Mouse (Mus musculus): ENCODE measurements at regions not wholly inside any gene's neighbourhood (a gene's known extent, or its start where the extent isn't known, plus 50 kb on each side); places are given as distances from the start of the nearest gene placed in this dataset.

DNA sequence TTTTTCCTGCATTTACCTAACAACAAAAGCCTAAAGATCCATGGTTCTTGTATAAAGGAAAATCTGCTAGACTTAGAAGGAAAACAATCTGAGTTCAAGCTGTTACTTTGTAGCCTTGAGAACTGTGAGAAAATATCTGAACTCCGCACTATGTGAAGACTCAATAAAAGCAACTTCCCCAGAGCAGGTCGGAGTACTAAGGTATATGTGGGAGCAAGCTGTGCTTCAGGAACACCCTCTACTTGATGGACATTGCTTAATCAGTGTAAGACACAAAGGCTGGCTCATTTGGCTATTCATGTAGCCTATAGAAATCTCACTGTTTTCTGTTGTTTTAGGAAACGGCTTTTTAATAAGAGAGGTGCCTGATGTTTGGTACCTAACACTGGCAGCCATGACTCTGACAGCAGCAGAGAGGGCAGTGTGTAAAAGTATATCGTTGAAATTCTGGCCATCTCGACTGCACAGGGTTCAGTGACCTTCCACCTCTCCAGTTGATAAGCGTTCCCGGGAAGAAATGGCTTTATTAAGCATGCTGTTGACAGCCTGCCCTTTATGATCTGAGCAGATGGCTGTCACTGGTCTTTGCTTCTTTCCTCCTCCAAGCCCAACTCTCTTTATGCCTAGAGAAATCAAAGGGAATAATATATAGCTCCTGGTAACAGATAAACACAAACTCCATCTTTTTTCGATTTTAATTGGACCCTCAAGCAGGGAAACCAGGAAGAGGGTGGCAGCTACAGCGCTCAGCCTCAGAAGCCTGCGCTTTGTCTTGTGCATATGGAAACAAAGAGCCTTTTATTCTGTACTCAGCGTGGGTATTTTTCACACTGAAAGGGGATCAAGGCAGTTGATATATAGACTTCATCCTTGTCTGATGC is 443.7 kb upstream of the Sel1l start:
- no peak for DNase-seq (ENCODE audit: low spot score in 2 of 2)

DNA sequence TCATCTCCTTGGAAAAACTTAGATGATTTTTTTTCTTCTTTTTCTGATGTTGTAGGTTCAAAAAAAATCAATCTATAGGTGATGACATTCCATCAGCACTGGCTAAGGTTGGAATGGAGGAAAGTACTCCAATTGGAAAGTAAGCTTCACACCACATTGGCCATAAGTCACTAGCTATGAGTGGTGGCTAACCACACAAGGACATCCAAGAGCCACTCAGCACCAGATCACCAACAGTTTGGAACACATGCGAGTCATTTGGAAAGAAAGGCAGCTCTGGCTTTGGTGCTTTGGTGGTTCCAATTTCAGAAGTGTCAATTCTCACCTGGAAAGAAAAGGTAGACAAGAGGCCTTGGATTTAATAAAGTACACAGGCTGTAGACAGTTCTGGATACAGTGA is 442.5 kb upstream of the Sel1l start:
- no peak for DNase-seq (ENCODE audit: low spot score in 2 of 2)

DNA sequence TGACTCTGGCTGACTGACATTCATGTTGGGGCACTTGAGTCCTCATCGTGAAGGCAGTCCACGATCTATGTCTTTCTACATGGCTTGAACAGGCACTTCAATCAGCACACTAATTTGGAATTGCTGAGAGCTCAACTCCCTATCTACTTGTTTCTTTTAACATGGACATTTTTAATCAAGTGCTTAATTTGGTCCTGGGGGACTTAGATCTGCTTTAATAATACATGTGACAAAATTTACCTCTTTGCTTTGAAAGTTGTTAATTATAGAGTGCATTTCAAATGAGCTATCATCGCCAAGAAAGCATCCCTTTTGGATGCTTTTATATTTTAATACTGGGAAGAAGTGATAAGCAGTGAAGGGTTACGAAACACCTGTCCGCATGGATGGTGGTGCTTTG is 436.6 kb upstream of the Sel1l start:
- DNase-seq (ENCODE audit: low spot score in 2 of 2) = no peak

DNA sequence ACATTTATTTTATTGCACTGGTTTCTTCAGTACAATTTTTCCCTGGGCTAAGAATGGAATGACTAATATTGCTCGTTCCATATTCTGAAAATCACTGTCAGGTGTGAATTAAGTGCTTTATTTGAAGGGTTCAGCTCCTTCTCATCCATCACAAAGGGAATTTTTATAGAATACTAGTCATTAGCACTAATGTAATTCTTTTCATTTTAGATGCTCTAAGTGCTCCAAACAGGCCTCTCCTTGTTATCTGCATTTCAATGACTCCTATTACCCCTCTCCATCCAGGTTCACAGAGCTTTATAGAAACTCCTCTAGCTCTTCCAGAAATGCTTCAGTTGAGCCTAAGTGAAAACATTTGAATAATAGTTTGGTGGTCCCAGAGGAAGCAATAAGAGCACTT is 431.5 kb upstream of the Sel1l start:
- DNase-seq (ENCODE audit: low spot score in 2 of 2) = no peak

DNA sequence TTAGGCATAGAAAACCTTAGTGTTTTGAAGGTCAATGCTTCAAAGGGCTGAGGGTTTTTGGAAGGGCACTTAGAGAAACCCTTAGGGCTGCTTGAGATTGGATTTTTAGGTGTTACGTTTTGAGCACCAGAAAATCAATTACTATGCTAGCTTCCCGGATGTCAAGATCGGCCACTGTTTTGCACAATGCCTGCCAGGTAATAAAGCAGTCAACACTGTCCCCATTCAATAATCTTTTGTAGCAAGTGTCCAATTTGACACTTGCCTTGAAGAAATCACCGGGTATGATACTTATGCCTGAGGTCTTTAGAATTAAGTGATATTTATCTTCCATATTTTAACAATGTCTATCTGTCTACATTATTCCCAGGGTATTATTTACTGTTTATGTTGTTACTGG is 403.0 kb upstream of the Sel1l start:
- no peak for DNase-seq (ENCODE audit: low spot score in 2 of 2)

DNA sequence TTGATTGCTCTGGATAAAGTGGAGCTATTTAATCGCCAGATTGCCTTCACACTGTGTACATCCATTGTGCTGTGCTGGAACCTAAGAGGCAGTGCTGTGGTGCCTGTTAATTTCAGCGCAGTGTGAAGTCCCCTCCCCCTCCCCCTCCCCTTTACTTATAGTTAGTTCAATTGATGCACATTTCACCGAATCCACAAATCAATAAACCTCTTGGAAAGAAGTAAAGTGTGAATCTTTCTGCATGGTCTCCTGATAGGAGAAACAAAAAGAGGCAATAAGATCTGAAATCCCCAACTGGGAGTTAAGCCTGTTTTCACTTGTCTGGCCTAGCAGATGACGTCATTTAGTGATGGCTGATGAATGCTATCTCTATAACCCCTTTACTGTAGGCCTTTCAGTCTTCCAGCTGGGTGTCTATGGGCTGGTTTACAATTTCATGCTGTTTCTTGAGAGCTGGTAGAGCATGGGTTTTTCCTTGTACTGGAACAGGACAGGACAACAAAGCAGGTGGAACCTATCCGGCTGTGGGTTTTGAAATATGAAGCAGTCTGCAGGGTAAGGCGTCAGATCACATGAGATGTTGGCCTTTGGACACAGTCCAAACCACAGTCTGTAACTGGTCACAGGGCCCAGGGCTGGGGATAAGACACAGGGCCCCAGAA is 398.0 kb upstream of the Sel1l start:
- DNase-seq (ENCODE audit: low spot score in 2 of 2) = no peak

DNA sequence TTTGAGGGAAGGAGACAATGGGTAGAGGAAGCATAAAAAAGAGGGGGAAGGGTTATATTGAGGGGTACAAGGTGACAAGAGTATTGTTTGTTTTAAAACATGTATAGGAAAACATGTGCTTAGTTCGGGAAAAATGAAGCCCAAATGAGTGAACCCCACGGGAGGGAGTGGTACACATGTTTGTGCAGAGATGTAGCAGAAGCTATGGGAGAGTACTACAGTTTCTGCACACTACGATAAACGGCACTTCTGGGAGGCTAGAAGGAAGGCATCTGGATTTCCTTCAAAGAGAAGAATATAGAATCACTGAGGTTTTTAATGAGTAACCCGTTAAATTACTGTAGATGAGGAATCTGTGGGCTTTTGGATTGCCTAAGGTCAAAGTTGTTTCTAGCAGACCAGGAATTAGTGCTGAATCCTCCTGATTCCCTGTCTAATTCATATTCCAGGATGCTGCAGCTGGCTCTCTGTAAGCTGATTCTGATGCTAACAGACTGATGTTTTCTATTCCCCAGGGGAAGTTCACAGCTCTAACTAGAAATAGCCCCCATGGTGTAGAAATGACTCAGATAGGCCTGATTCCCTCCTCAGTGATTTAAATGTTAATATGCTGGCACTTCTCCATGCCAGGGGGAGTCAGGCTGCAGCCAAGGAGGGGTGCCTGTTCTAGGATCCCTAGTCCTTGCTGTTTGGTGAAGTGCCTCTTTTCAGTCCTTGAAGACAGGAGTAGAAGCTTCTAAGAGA is 391.2 kb upstream of the Sel1l start:
- DNase-seq (ENCODE audit: low spot score in 2 of 2) = no peak

DNA sequence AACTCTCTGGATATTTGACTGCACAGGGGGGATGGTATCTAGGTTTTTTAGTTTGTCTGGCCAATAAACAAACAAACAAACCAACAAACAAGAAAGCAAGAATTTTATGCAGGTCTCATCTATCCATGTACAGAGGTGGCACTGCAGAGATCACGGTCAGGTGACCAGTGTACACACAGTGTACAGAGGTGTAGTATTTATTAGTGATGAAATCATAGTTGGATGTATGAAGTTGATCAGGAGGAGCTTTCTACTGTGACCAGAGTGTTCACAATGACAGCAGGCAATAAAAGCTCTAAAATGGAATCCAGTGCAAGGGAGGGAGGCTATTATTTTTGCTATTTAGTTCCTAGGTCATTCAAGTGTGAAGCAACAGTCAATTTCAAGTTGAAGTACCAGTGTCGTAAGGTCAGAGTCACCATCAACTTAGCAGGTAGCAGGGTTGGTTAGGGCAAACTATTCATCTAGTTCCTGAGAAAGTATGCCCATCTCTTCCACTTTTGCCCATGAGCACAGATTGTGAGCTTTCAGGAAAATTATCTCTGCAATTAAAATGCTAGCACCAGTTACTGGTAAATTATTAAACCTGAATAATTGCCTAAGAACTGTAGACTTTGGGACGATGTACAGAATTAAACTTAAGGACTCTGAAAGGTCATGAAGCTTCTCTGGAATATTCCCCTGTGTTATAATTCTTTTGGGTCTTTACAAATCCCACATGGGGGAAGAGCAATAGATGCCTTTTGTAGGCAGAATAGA is 384.9 kb upstream of the Sel1l start:
- no peak for DNase-seq (ENCODE audit: low spot score in 2 of 2)

DNA sequence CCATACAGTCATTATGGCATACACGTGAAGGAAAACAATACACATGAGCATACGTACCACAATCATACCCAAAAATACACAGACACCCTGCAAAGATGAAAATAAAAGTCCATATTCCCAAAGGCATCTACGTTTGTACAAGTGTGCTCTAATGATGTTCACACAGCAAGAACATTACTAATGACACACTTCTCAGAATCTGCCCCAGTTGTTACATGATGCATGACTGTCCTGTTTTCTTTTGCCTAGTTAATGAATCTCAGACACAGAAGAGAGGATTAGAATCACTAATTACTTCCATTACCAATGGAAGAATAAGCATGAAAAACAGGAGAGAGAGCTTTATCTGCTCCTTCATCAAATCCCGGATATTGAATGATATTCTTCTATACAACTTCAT is 379.6 kb upstream of the Sel1l start:
- DNase-seq (ENCODE audit: low spot score in 2 of 2) = no peak

DNA sequence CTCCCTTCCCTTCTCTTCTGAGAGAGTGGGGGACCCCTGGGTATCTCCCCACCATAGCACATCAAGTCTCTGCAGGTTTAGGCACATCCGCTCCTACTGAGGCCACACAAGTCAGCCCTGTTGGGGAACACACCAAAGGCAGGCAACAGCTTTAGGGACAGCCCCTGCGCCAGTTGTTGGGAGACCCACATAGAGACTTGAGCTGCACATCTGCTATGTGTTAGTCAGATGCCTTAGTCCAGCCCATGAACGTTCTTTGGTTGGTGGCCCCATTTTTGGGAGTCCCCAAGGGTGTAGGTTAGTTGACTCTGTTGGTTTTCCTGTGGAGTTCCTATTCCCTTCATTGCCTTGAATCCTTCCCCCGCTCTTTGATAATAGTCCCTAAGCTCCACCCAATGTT is 354.4 kb upstream of the Sel1l start:
- no peak for DNase-seq (ENCODE audit: low spot score in 2 of 2)

DNA sequence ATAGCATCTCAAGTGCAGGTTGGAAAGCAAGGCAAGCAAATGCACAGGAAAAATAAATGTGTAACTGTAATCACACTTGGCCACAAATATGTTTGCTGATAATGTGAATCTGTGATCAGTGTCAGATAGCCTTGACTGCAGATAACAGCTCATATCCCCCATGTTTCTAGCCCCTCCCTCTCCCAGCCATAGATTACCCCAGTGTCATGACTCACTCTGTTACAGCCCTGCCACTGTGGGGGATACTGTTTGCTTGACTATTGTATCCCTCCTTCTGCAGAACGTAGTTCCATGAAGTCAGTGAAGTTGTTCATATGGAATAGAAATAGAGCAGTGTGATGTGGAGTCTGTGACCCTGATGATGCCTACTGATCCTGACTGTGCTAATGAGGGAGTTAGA is 351.6 kb upstream of the Sel1l start:
- DNase-seq (ENCODE audit: low spot score in 2 of 2) = no peak

DNA sequence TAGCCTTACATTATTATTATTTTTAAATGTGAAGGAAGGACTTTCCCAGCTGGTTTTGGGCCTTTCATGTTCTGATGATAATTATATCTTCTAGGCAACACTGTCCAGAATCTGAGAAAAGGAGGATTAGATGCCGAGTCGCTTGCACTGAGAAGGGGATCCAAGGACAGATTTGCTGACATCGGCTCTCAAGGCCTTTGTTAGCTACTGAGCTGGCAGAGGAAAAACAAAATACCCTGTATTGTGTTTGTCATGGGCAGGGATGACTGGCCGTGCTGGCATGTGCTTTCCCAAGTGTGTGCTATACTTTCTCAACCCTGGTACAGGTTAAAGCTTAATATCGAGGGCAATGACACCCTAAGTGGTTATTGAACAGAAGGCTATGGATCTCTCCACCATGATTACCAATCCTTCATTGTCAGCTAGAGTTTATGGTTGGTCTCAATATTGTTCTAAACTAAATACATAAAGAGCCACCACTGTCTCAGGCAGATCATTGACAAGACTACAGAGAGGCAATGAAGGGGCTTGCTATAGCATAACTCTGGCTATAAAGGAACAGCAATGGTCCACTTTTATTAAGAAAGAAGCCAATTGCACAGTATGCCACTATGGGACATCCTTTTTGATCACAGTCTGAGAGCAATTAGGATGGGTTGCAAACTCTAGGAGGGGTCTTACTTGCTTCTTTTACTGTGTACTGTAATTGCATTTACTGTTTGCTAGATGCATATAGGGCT is 350.0 kb upstream of the Sel1l start:
- no peak for DNase-seq (ENCODE audit: low spot score in 2 of 2)

DNA sequence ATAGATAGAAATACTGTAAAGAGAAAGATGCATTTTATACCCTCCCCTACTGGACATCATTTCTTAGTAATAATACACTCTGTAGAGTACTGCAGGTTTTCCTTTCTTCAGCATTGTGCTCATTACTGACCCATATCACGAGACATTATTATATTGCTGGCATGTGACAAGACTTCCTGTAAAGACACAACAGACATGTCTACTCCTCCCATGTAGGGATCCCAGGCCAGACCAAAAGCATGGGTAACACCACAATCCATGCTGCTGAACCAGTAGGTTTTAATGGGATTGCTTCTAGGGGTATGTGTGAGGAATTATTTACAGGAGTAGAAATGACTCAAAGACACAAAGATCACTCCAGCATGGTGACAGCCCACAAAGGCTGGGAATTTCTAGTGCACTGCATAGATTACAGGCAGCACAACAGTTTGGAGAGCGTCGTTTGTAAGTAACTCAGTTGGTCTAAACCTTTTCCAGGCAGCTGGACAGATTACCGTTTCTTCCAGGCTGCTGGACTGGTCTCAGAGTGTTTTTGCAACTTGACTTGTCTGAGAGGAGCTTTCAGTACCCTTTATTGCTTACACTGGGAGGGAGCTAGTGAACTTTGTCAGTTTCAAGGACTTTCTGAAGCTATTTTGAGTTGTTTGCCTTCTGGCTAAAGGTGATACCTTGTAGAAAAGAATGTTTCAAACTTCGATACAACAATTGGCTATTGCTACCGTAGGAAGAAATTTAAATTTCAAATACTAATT is 345.2 kb upstream of the Sel1l start:
- DNase-seq (ENCODE audit: low spot score in 2 of 2) = no peak

DNA sequence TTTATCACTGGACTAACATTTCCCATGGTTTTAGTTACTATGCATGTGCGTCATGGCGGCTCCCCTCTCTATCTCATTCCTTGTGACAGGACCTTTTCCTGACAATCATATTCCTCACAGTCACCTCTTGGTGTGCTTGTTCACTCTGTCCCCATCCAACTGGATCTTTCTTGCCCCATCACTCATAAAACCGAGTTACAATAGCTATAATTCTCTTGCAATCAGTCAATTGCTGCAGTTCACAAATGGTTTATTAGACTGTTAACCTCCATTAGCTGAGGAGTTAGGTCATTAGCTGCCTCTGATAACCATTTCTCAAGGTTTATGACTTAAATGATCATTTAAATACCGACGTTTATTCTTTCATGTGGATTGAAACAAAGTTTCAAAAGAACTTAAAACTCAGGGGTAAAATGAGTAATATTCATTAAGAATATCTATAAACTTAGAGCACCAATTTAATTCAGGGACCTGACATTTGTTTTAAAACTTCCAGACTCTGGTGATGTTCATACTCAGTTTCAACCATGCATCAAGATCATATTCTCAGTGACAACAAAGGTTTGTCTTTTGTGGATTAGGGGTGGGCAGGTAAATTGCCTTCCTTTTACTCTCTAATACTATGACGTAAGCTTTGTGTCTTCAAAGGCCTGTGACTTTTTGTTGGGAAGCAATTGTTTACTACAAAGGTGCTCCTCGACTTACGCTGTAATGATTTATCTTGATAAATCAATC is 344.4 kb upstream of the Sel1l start:
- no peak for DNase-seq (ENCODE audit: low spot score in 2 of 2)

DNA sequence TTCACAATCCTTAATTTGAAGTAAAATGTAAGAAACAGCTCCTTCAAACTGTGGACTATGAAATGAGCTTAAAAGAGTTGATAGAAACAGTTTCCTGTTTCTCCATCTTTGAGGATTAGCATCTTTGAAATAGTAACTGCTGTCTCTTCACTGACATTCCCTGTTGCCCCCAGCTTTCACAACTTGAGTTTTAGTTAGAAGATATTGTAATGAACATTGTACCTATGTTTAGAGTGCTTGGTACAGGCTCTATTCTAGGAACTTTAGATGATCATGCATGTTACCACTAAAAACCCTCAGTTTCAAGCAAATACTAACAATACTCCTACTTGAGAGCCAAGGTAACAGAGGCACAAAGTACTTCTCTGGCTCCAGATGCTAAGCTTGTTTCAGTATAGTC is 340.1 kb upstream of the Sel1l start:
- no peak for DNase-seq (ENCODE audit: low spot score in 2 of 2)

DNA sequence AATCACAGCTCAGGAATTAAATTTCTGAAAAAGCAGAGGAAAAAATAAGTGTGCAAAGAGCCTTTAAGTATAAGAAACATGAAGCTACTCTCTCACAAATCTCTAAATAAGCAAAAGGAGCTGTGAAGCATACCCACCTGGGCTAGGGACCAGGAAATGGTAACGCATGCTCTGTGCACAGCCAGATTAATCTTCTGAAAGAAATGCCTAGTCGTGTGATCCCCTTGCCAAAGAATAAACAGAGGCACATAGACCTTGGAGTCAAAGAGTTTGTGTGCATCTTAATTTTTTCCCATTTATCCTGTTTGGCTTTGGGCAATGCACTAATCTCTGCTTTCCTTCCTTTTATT is 338.2 kb upstream of the Sel1l start:
- no peak for DNase-seq (ENCODE audit: low spot score in 2 of 2)

DNA sequence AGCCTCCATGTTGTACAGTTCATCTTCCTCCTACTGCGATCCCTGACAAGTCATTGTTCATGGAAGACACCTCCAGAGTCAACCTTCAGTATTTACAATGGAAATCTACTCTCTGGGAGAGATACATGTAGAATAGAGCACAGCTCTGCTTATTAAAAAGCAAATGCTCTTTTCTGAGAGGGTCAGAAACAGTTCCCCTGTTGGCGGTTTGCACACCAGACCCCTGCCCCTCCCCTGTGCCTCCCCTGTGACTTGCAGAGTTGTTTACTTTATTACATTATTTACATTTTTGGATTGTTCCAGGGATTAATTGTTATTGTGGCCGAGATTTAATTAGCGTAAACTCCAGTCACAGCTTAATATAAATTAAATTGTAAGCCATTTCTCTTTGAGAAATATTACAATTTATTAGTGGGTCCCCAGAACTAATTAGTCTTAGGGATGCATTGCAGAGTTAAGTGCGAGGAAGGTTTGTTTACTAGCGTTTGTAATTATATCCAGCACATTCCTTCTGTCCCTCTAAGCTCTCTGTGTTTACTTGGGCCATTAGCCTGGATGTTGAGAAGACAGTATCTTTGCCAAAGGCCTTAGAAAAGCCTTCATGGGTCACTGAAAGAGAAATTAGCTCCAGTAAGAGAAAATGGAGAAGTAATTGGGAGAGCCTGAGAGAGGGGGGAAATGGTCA is 337.6 kb upstream of the Sel1l start:
- no peak for DNase-seq (ENCODE audit: low spot score in 2 of 2)

DNA sequence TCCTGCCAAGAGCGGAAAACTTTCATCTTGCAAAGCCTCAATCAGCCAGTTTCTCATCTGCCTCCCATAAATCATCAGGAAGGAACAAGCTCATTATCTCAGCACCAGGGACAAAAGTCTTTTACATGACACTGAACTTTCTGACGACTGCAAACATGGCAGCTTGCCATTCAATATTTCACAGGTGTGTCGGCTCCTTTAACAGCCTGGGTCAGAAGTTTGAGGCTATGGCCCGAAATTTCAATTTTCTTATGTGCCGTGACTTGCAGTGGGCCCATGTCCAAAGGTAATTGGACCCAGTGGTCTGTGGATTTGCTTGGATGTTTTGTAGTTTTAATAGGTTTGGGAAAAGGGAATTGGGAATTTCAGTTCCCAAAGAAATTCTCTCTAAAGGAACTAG is 330.3 kb upstream of the Sel1l start:
- DNase-seq (ENCODE audit: low spot score in 2 of 2) = no peak

DNA sequence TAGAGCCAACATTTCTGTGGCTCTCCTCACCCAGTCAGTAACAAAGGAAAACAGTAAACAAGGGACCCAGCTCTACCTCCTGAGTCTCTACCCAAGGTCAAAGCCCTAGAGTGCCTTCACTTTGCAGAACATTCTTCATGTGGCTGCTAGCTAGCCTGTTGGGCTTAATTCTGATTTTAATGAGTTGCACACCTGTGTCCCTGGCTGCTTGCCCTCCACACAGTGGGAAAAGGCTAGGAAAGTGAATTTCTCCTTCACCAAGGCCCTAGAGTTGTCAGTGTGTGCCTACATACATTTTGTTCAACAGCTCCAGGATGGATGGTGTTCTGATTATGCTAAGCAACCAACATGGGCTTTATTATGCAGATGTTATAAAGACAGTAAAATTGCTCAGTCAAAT is 307.8 kb upstream of the Sel1l start:
- no peak for DNase-seq (ENCODE audit: low spot score in 2 of 2)

DNA sequence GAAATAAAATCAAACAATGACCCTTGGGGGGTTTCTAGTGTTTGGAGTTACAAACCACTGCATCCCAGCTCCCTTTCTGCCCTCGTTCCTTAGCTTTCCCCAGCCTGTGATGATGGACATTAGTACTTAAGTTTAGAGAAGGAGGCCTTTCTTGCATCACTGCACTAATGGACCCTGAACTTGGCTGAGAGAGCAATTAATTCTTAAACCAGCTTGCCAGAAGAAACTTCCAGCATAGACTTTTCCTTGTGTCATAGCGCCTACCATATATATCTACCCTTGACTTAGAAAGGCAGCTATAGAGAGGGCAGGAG is 303.9 kb upstream of the Sel1l start:
- no peak for DNase-seq (ENCODE audit: low spot score in 2 of 2)
